ENCODE assay signal across 19 mouse cellular contexts in genomic region chr4:32246020-32246419, GRCm38 (mm10). TPM values are rescaled to one million over a fixed set of nuclear protein-coding genes. Genes with fewer than 3 reads are reported as not detected.
DNase-seq lines count a peak whose midpoint lies in the region; ATAC-seq and TF ChIP-seq lines count a peak whose summit lies in the region.
"Had no signal": no experiment of that assay in that cellular context is flagged by ENCODE, and none has a peak within 500 bp of the region (broad histone marks: within the 10 kb centered on the region; RNA-seq: fewer than 3 reads in every experiment).

No protein-coding gene starts in this region.

- H3K4me1 ChIP-seq in heart, embryonic 10.5 days = peaks cover 93% of the 10 kb centered on the region
- H3K4me1 ChIP-seq in heart, embryonic 11.5 days (ENCODE audit: control insufficient read depth, insufficient read depth, low read length) = peaks cover 64% of the 10 kb centered on the region
- H3K4me1 ChIP-seq in hindbrain, embryonic 13.5 days (replicated peaks) = peaks cover 88% of the 10 kb centered on the region
- peaks cover 33% of the 10 kb centered on the region for H3K4me1 ChIP-seq in hindbrain, embryonic 11.5 days (replicated peaks; ENCODE audit: control insufficient read depth, insufficient read depth, low read length)
- H3K4me1 ChIP-seq in midbrain, embryonic 10.5 days = peaks cover 91% of the 10 kb centered on the region
- peaks cover 27% of the 10 kb centered on the region for H3K4me1 ChIP-seq in midbrain, postnatal 0 days (ENCODE audit: insufficient read depth, low read length)
- peaks cover 74% of the 10 kb centered on the region for H3K4me1 ChIP-seq in kidney, embryonic 15.5 days

- no peaks in the 10 kb centered on the region for H3K9me3 ChIP-seq in heart, embryonic 10.5 days
- no peaks in the 10 kb centered on the region for H3K9me3 ChIP-seq in heart, embryonic 11.5 days (replicated peaks; ENCODE audit: control insufficient read depth, low read length)
- no peaks in the 10 kb centered on the region for H3K9me3 ChIP-seq in hindbrain, embryonic 13.5 days
- no peaks in the 10 kb centered on the region for H3K9me3 ChIP-seq in hindbrain, embryonic 11.5 days (ENCODE audit: control insufficient read depth, low read length)
- no peaks in the 10 kb centered on the region for H3K9me3 ChIP-seq in midbrain, embryonic 10.5 days (replicated peaks)
- H3K9me3 ChIP-seq in midbrain, postnatal 0 days (ENCODE audit: low read length) = no peaks in the 10 kb centered on the region
- H3K9me3 ChIP-seq in kidney, embryonic 15.5 days (replicated peaks) = no peaks in the 10 kb centered on the region
- H3K9me3 ChIP-seq: embryonic facial prominence, embryonic 15.5 days; forebrain, embryonic 10.5 days; G1E had no signal

- H3K27me3 ChIP-seq in heart, embryonic 10.5 days (ENCODE audit: insufficient read depth, poor library complexity, severe bottlenecking) = no peaks in the 10 kb centered on the region
- H3K27me3 ChIP-seq in heart, embryonic 11.5 days (ENCODE audit: control insufficient read depth, insufficient read depth, low read length) = no peaks in the 10 kb centered on the region
- no peaks in the 10 kb centered on the region for H3K27me3 ChIP-seq in hindbrain, embryonic 13.5 days
- H3K27me3 ChIP-seq in hindbrain, embryonic 11.5 days (ENCODE audit: control insufficient read depth, insufficient read depth, low read length) = no peaks in the 10 kb centered on the region
- H3K27me3 ChIP-seq in midbrain, embryonic 10.5 days (ENCODE audit: low read depth, poor library complexity, severe bottlenecking) = peaks cover 9% of the 10 kb centered on the region
- H3K27me3 ChIP-seq in midbrain, postnatal 0 days (ENCODE audit: insufficient read depth, low read length) = no peaks in the 10 kb centered on the region
- H3K27me3 ChIP-seq in kidney, embryonic 15.5 days = 0 out of 2 replicates have a peak, but pooled peaks cover 3% of the 10 kb centered on the region
- H3K27me3 ChIP-seq: embryonic facial prominence, embryonic 15.5 days had no signal

- H3K36me3 ChIP-seq in heart, embryonic 10.5 days = no peaks in the 10 kb centered on the region
- H3K36me3 ChIP-seq in heart, embryonic 11.5 days (ENCODE audit: control insufficient read depth, insufficient read depth, low read length) = no peaks in the 10 kb centered on the region
- peaks cover 5% of the 10 kb centered on the region; the same call in 1 of the 2 replicates for H3K36me3 ChIP-seq in hindbrain, embryonic 13.5 days
- H3K36me3 ChIP-seq in hindbrain, embryonic 11.5 days (ENCODE audit: control insufficient read depth, insufficient read depth, low read length) = no peaks in the 10 kb centered on the region
- peaks cover 10% of the 10 kb centered on the region for H3K36me3 ChIP-seq in midbrain, embryonic 10.5 days
- H3K36me3 ChIP-seq in midbrain, postnatal 0 days (ENCODE audit: insufficient read depth, low read length) = no peaks in the 10 kb centered on the region
- no peaks in the 10 kb centered on the region for H3K36me3 ChIP-seq in kidney, embryonic 15.5 days
- H3K36me3 ChIP-seq: embryonic facial prominence, embryonic 15.5 days; G1E had no signal

- H3K4me2 ChIP-seq in heart, embryonic 11.5 days = no peak overlapping the region
- H3K4me2 ChIP-seq in hindbrain, embryonic 13.5 days = no peak overlapping the region
- no peak overlapping the region for H3K4me2 ChIP-seq in hindbrain, embryonic 11.5 days (replicated peaks; ENCODE audit: low read depth, low read length)
- no peak overlapping the region for H3K4me2 ChIP-seq in midbrain, postnatal 0 days (ENCODE audit: low read depth, low read length, poor library complexity, severe bottlenecking)
- no peak overlapping the region for H3K4me2 ChIP-seq in kidney, embryonic 15.5 days
- H3K4me2 ChIP-seq: embryonic facial prominence, embryonic 15.5 days; hindbrain, embryonic 14.5 days had no signal

- 65% methylated on average over 6 of the region's 6 CpGs for WGBS in heart, embryonic 10.5 days
- 74% methylated on average over 6 of the region's 6 CpGs for WGBS in heart, embryonic 11.5 days (ENCODE audit: insufficient replicate concordance)
- WGBS in hindbrain, embryonic 13.5 days = 79% methylated on average over 6 of the region's 6 CpGs
- WGBS in hindbrain, embryonic 11.5 days = 89% methylated on average over 6 of the region's 6 CpGs
- 82% methylated on average over 6 of the region's 6 CpGs for WGBS in midbrain, embryonic 10.5 days
- WGBS in midbrain, postnatal 0 days = 75% methylated on average over 6 of the region's 6 CpGs
- WGBS in kidney, embryonic 15.5 days = 85% methylated on average over 6 of the region's 6 CpGs

- H3K9ac ChIP-seq in heart, embryonic 11.5 days (ENCODE audit: low read depth, low read length) = no peak overlapping the region
- no peak overlapping the region for H3K9ac ChIP-seq in hindbrain, embryonic 13.5 days
- no peak overlapping the region for H3K9ac ChIP-seq in hindbrain, embryonic 11.5 days (ENCODE audit: low read depth, low read length)
- H3K9ac ChIP-seq in midbrain, postnatal 0 days (replicated peaks; ENCODE audit: low read length, poor library complexity, severe bottlenecking) = no peak overlapping the region
- H3K9ac ChIP-seq in kidney, embryonic 15.5 days = no peak overlapping the region
- H3K9ac ChIP-seq: embryonic facial prominence, embryonic 15.5 days; hindbrain, embryonic 14.5 days had no signal

- no peak for TF ChIP-seq CTCF in midbrain, postnatal 0 days (IDR thresholded peaks at IDR 0.05)

- H3K4me3 ChIP-seq in heart, embryonic 10.5 days = no peak overlapping the region
- H3K4me3 ChIP-seq in heart, embryonic 11.5 days (ENCODE audit: low read depth, low read length) = no peak overlapping the region
- H3K4me3 ChIP-seq in hindbrain, embryonic 13.5 days = no peak overlapping the region
- no peak overlapping the region for H3K4me3 ChIP-seq in hindbrain, embryonic 11.5 days (ENCODE audit: low read depth, low read length)
- H3K4me3 ChIP-seq in midbrain, embryonic 10.5 days = no peak overlapping the region
- no peak overlapping the region for H3K4me3 ChIP-seq in midbrain, postnatal 0 days (ENCODE audit: low read depth, low read length)
- no peak overlapping the region for H3K4me3 ChIP-seq in kidney, embryonic 15.5 days (replicated peaks)
- H3K4me3 ChIP-seq: embryonic facial prominence, embryonic 15.5 days; erythroblast, embryonic 14.5 days; forebrain, embryonic 10.5 days; heart, adult 2 months had no signal

- ATAC-seq in heart, embryonic 11.5 days (replicated peaks; ENCODE audit: insufficient number of reproducible peaks, low FRiP score, low TSS enrichment) = no peak
- no peak for ATAC-seq in hindbrain, embryonic 13.5 days (ENCODE audit: low FRiP score)
- no peak for ATAC-seq in hindbrain, embryonic 11.5 days (ENCODE audit: low FRiP score)
- ATAC-seq in midbrain, postnatal 0 days (ENCODE audit: low FRiP score) = no peak
- ATAC-seq in kidney, embryonic 15.5 days (replicated peaks; ENCODE audit: low FRiP score) = no peak
- ATAC-seq: forebrain, embryonic 16.5 days had no signal

- peak overlapping the region; percentile 57; the same call in 1 of the 2 replicates for H3K27ac ChIP-seq in heart, embryonic 10.5 days
- no peak overlapping the region for H3K27ac ChIP-seq in heart, embryonic 11.5 days (ENCODE audit: low read depth, low read length)
- H3K27ac ChIP-seq in hindbrain, embryonic 13.5 days = peak overlapping the region; percentile 15; the same call in 1 of the 2 replicates
- H3K27ac ChIP-seq in hindbrain, embryonic 11.5 days (ENCODE audit: low read depth, low read length) = no peak overlapping the region
- 0 out of 2 replicates have a peak overlapping the region, but pooled peaks have one; percentile 14 for H3K27ac ChIP-seq in midbrain, embryonic 10.5 days (replicated peaks)
- no peak overlapping the region for H3K27ac ChIP-seq in midbrain, postnatal 0 days (ENCODE audit: low read depth, low read length)
- no peak overlapping the region for H3K27ac ChIP-seq in kidney, embryonic 15.5 days
- H3K27ac ChIP-seq: embryonic facial prominence, embryonic 15.5 days; forebrain, embryonic 10.5 days; heart, adult 2 months; hindbrain, embryonic 14.5 days had no signal

- no peak for DNase-seq in heart, embryonic 10.5 days (ENCODE audit: low spot score)
- no peak for DNase-seq in hindbrain, embryonic 11.5 days (ENCODE audit: low spot score)
- DNase-seq in midbrain, embryonic 10.5 days (ENCODE audit: low spot score) = no peak
- DNase-seq in midbrain, postnatal 0 days (ENCODE audit: low spot score) = no peak
- DNase-seq: adrenal gland, adult 8-10 months; cerebellum, adult 2 months; cerebellum, postnatal 14 days; gastrocnemius, postnatal 10 days; heart, adult 2 months; heart, postnatal 4 days had no signal

RNA-seq across cellular contexts. Expression of gene Bach2, which starts 7.4 kb away (rescaled TPM):
- polyA plus RNA-seq in heart, embryonic 10.5 days (2016; fragmentation: Nextera tagmentation; extraction: Ambion mirVana) = 7.7 and 8.8 TPM in 2 replicates
- polyA plus RNA-seq in heart, embryonic 11.5 days (2014; fragmentation: Nextera tagmentation; extraction: Ambion mirVana) = 8.0 and 9.0 TPM in 2 replicates
- polyA plus RNA-seq in hindbrain, embryonic 13.5 days (2015; fragmentation: Nextera tagmentation; extraction: Ambion mirVana) = 28.5 and 29.4 TPM in 2 replicates
- 23.8 and 23.9 TPM in 2 replicates for polyA plus RNA-seq in hindbrain, embryonic 11.5 days (2014; fragmentation: Nextera tagmentation; extraction: Ambion mirVana)
- 7.7 and 10.0 TPM in 2 replicates for polyA plus RNA-seq in midbrain, embryonic 10.5 days (2016; fragmentation: Nextera tagmentation; extraction: Ambion mirVana)
- 15.9 and 16.0 TPM in 2 replicates for total RNA-seq in midbrain, postnatal 0 days (2014; rRNA removed)
- polyA plus RNA-seq in midbrain, postnatal 0 days (2015; fragmentation: Nextera tagmentation; extraction: Ambion mirVana) = 11.0 and 11.7 TPM in 2 replicates
- 8.0 and 8.8 TPM in 2 replicates for polyA plus RNA-seq in kidney, embryonic 15.5 days (2015; fragmentation: Nextera tagmentation; extraction: Ambion mirVana)
- polyA plus RNA-seq: G1E had no signal

Comparison
In these comparisons a context has a peak if more than half of its experiments do, and no peak if none do; other contexts are left out.
1. H3K27ac ChIP-seq: peak in heart, embryonic 10.5 days (single experiment), hindbrain, embryonic 13.5 days (single experiment) and midbrain, embryonic 10.5 days (single experiment); none in heart, embryonic 11.5 days (single experiment), hindbrain, embryonic 11.5 days (single experiment), midbrain, postnatal 0 days (single experiment) and kidney, embryonic 15.5 days (single experiment).